In genomic region chr2:146571857-146572256, GRCm38 (mm10) we compare ENCODE assay signal across 21 mouse cellular contexts. TPM values are rescaled to one million over a fixed set of nuclear protein-coding genes. Genes with fewer than 3 reads are reported as not detected.
A peak's percentile ranks its signal among the peaks of the same experiment; 100 is the strongest.
DNase-seq lines count a peak whose midpoint lies in the region; ATAC-seq lines count a peak whose summit lies in the region.
"Had no signal": no experiment of that assay in that cellular context is flagged by ENCODE, and none has a peak within 500 bp of the region (broad histone marks: within the 10 kb centered on the region; RNA-seq: fewer than 3 reads in every experiment).

No protein-coding gene starts in this region.

- H3K27ac ChIP-seq in neural tube, embryonic 15.5 days (replicated peaks): no peak overlapping the region
- H3K27ac ChIP-seq: forebrain, embryonic 13.5 days; gastrocnemius, adult 2 months; hindbrain, embryonic 13.5 days; intestine, embryonic 15.5 days; limb, embryonic 15.5 days; neural tube, embryonic 13.5 days; stomach, embryonic 15.5 days had no signal

- peaks cover 12% of the 10 kb centered on the region; the same call in 1 of the 2 replicates for H3K4me1 ChIP-seq in neural tube, embryonic 15.5 days
- H3K4me1 ChIP-seq: forebrain, embryonic 13.5 days; hindbrain, embryonic 13.5 days; neural tube, embryonic 13.5 days; stomach, embryonic 15.5 days had no signal

- H3K9ac ChIP-seq in neural tube, embryonic 15.5 days (replicated peaks): no peak overlapping the region
- H3K9ac ChIP-seq: forebrain, embryonic 13.5 days; hindbrain, embryonic 13.5 days; intestine, embryonic 15.5 days; limb, embryonic 15.5 days; liver, postnatal 0 days; neural tube, embryonic 13.5 days; stomach, embryonic 15.5 days had no signal

- WGBS in neural tube, embryonic 15.5 days: 97% methylated on average over 9 of the region's 9 CpGs

- no peaks in the 10 kb centered on the region for H3K27me3 ChIP-seq in neural tube, embryonic 15.5 days (replicated peaks)
- H3K27me3 ChIP-seq: forebrain, embryonic 13.5 days; hindbrain, embryonic 13.5 days; intestine, embryonic 15.5 days; limb, embryonic 15.5 days; neural tube, embryonic 13.5 days; stomach, embryonic 15.5 days had no signal

- no peak overlapping the region for H3K4me2 ChIP-seq in neural tube, embryonic 15.5 days
- H3K4me2 ChIP-seq: forebrain, embryonic 13.5 days; hindbrain, embryonic 13.5 days; intestine, embryonic 15.5 days; limb, embryonic 15.5 days; midbrain, embryonic 11.5 days; neural tube, embryonic 13.5 days; stomach, embryonic 15.5 days had no signal

- intact Hi-C loops in left cerebral cortex, postnatal 4 days (cut with DNase I): no loop called here
- intact Hi-C loops in left cerebral cortex, postnatal 36 days (cut with DNase I): no loop called here
- intact Hi-C loops in gastrocnemius, postnatal 36 days (cut with DNase I): no loop called here

- peak; percentile 54 to 75 for DNase-seq in left cerebral cortex, adult 18-20 months (ENCODE audit: low spot score in 2 of 2)
- no peak for DNase-seq in left cerebral cortex, postnatal 4 days
- peak; percentile 43 for DNase-seq in fat pad, adult 2 months (ENCODE audit: extremely low read depth, low read depth, low spot score)
- DNase-seq in layer of hippocampus, adult 9-10 months (ENCODE audit: low spot score): peak; percentile 18
- DNase-seq in left cerebral cortex, postnatal 36 days (ENCODE audit: low spot score in 2 of 2): peak; percentile 54 to 59
- DNase-seq in gastrocnemius, postnatal 36 days: no peak
- DNase-seq: cerebellum, adult 9-11 months; gastrocnemius, adult 2 months; liver, postnatal 0 days; lung, postnatal 36 days; spleen, adult 18-20 months had no signal

- no peaks in the 10 kb centered on the region for H3K36me3 ChIP-seq in neural tube, embryonic 15.5 days
- H3K36me3 ChIP-seq: G1E; hindbrain, embryonic 13.5 days; intestine, embryonic 15.5 days; limb, embryonic 15.5 days; neural tube, embryonic 13.5 days; stomach, embryonic 15.5 days had no signal

- no peak overlapping the region for H3K4me3 ChIP-seq in neural tube, embryonic 15.5 days (replicated peaks)
- H3K4me3 ChIP-seq: forebrain, embryonic 13.5 days; gastrocnemius, adult 2 months; hindbrain, embryonic 13.5 days; intestine, embryonic 15.5 days; limb, embryonic 15.5 days; neural tube, embryonic 13.5 days; stomach, embryonic 15.5 days had no signal

- no peak for ATAC-seq in neural tube, embryonic 15.5 days (ENCODE audit: low FRiP score)
- ATAC-seq: CD4-positive, CD25-positive, alpha-beta regulatory T cell, adult 4 months; forebrain, embryonic 13.5 days; intestine, embryonic 15.5 days; liver, postnatal 0 days had no signal

- H3K9me3 ChIP-seq in neural tube, embryonic 15.5 days (replicated peaks): no peaks in the 10 kb centered on the region
- H3K9me3 ChIP-seq: forebrain, embryonic 13.5 days; G1E; hindbrain, embryonic 13.5 days; intestine, embryonic 15.5 days; limb, embryonic 15.5 days; neural tube, embryonic 13.5 days; stomach, embryonic 15.5 days had no signal

RNA-seq across cellular contexts. Expression of gene Ralgapa2, which starts 59.7 kb away (rescaled TPM):
- total RNA-seq in left cerebral cortex, adult 18-20 months (2021): 10 to 100 TPM; 19.2 to 19.7 TPM
- total RNA-seq in left cerebral cortex, postnatal 4 days (2021): 10 to 100 TPM; 42.1 to 42.5 TPM
- 10 to 100 TPM; 18.8 to 29.0 TPM for total RNA-seq in left cerebral cortex, postnatal 36 days (2021)
- polyA plus RNA-seq in neural tube, embryonic 15.5 days (2015; fragmentation: Nextera tagmentation; extraction: Ambion mirVana): 9.3 and 9.9 TPM in 2 replicates
- total RNA-seq in gastrocnemius, postnatal 36 days (2021): 1 to 10 TPM; 6.4 to 7.3 TPM

Comparison
In these comparisons a context has a peak if more than half of its experiments do, and no peak if none do; other contexts are left out.
1. DNase-seq: peak in left cerebral cortex, adult 18-20 months (2 of 2), fat pad, adult 2 months (single experiment), layer of hippocampus, adult 9-10 months (single experiment) and left cerebral cortex, postnatal 36 days (2 of 2); none in left cerebral cortex, postnatal 4 days (single experiment) and gastrocnemius, postnatal 36 days (0 of 2).